Mouse (Mus musculus): ENCODE results near the gene Ceacam18.

Ceacam18 gene

DNA sequence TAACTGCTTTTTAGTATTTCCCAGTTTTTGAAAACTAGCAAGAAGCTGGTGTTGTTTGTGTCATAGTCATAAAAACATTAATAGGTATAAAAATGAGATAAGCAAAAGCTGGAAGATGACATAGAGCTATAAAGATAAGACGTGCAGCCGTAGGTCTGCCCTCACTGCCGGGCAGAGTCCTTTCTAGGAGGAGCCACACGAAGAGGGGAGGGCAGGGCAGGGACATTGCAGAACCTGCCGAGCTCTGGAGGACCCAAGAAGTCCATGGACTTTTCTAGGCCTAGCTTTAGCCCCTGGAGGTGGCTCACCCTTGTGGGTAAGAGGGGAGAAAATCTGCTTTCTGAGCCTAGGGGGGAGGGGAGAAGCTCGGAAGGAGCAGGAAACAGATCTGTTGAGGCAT is at the start of gene Ceacam18:
Gene Ceacam18 (plus strand): TSS at position 208 of the 400 bp plus-strand sequence.
- no peak for DNase-seq (ENCODE audit: extremely low read depth, low read depth)

DNA sequence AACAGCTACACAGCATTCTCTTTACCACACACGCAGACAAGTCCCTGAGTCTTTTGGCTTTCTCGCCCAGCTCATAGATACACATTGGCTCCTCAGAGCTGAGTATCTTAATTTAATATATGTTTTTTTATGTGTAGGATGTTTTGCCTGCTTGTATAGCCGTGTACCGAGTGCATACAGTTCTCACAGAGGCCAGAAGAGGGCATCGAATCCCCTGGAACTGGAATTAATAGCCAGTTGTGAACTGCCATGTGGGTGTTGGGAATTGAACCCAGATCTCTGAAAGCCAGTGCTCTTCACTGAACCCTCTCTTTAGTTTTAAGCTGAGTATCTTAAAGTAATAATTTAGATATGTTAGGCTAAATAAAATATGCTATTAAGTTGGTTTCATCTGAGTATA is 49.7 kb upstream of the Ceacam18 start:
- DNase-seq (ENCODE audit: extremely low read depth, low read depth), result no peak

DNA sequence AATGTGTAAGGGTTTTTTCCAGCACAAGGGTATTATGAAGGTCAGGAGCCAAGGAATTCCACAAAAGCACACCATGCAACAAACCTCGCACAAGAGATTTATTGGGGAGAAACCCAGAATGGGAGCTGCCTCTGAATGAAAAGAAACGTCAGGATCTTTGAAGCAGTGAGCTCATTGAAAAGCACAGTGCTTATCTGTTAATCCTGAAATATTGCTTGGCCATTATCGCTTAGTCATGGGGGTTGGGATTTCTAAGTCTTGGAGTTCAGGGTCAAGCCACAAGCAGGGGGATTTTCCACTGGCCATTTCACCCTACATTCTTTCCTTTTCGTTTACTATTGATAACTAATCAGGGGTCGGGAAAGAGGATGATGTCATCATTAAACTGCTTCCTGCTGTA is 32.6 kb upstream of the Ceacam18 start:
- DNase-seq (ENCODE audit: extremely low read depth, low read depth), result no peak

DNA sequence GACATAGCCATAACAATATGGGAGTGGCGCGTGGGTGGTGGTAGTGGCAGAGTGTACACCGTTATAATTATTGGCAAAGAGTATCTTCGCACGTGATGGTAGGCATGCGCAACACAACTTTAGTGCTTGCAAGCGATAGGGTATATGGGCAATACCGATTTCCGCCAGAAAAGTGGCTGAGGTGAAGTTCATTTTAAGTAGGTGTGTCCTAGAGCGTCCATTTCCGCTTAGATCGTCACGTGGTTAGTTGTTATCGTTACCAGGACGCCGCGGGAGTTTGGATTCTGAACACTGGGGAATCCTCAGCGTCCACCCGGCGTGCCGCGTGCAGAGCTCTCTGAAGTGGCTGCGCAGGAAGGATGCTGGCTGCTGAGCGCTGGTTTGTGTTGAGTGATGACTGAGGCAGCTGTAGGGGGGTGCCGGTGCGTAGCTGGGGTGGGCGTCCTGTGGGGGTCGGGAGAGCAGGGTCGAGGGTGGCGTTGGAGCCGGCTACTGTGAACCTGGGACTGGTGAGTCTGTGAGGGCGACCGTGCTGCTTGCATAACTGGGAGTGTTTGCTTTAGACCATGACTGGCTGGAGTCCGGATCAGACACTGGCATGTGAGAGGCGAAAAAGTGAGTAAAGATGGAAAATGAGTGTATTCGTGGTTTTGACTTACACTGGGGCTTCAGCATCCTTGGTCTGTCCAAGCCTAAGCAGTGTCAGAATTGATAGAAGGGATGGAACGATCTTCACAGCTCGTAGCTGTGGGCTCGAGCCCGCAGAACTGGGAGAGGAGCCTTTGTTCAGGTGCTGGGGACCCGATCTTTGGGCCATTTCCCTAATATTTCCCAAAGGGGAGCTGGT is 27.4 kb upstream of the Ceacam18 start, which contains the start of gene Zfp819:
Gene Zfp819 (plus strand): TSS at position 274 of the 847 bp plus-strand sequence.
- no peak for DNase-seq (ENCODE audit: extremely low read depth, low read depth)

DNA sequence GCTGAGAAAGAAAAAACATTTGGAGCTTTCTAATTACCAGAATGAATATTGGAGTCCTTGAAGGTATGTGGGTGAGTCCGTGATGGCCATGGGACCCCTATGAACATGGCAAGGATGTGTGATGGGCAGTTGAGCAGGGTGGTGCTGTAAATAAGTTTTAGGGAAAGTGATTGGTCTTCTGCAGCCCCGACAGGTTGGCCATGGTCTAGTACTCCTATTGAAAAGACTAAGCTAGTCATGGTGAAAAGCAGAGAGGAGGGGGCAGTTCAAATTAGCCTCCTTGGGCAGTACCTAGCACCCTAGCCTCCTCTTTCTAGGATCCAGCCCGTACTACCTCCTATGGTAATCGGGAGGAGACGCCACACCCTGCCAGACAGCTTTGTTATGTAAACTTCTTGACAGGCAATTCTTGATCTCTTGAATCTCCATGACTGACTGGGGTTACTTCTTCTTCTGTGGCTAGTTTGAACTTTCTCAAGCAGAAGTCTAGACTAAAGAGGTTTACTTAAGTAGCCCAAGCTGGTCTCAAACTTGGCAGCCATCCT is 26.7 kb upstream of the Ceacam18 start:
- no peak for DNase-seq (ENCODE audit: extremely low read depth, low read depth)

DNA sequence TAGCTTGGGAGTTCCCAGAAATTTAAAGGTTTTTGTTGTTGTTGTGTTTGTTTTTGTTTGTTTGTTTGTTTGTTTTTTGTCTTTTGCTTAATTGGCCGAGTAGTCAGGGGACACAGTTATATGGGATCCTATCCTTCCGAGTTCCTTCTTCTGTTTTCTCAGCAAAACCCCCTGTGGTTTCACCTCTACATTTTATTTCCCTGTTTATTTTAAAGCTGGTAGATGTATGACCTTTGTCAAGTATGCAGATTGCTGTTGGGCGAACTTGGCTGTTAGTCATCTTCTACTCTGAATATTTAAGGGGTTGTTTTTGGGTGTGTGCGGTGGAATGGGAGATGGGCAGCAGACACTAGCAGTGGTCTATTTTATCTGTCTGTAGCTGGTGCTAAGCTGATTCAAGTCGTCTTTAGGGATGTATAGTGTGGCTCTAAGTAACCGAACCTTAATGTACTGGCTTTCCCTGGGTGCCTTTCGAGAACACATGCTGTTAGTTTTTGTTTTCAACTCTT is 26.1 kb upstream of the Ceacam18 start:
- DNase-seq (ENCODE audit: extremely low read depth, low read depth), result no peak

DNA sequence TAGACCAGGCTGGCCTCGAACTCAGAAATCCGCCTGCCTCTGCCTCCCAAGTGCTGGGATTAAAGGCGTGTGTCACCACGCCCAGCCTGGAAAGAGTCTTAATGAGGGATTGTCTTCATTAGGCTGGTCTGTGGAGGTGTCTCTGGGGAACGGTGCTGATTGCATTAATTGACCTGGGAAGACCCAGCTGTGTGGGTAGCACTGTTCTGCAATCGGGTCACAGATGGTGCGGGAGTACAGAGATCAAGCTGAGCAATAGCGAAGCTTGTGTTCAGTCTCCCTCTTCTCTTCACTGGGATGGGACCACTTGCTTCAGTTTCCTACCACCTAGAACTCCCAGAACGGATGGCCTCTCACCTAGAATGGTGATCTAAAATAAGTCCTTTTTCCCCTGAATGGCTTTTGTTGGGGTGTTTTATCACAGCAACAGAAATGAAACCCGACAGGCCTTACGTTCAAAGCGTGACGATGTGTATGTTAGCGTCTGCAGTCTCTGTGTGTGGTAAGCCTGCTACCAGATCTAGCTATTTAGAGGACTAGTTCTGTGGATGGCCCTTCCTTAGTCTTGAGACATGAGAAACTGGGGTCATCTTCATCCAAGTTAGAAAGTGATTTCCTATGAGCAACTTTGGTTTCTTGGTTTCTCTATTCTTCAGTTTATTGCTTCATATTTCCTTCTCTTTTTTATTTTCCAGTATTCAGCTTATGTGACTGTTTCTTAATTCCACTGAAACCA is 20.5 kb upstream of the Ceacam18 start:
- DNase-seq (ENCODE audit: extremely low read depth, low read depth), result no peak

DNA sequence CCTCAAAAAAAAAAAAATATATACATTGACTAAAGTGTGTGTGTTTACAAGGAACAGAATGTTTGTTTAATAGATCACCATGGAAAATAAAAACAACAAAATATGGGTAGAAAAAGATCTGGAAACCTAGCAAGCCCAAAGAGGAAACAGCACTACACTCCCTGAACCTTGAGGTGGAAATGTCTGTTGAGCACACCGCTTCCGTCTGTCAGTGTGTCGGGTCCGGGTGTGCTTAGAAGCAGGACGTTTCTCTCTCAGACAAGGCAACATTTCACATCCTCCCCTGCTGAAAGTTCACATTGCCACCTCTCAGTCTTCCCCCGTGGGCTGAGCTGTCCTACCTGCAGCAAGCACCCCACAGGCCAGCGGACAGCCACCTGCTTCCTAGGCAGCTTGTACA is 11.6 kb upstream of the Ceacam18 start:
- DNase-seq (ENCODE audit: extremely low read depth, low read depth), result no peak

DNA sequence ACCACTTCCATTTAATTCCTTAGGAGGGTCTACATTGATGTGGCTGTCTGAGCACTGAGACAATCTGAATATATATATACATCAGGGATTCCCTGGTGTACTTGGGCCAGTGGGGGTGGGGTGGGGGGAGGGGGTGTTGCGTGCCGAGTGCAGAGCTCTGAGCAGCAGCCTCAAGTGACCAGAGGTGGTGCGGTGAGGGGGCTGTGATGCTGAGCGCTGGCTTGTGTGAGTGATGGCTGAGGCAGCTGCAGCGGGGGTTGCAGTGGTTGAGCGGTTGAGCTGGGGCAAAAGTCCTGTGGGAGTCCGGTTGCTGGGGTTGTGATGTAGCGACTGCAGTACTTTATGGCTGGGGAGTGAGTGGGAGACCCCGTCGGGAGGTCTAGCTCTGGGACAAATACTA is 10.7 kb upstream of the Ceacam18 start:
- no peak for DNase-seq (ENCODE audit: extremely low read depth, low read depth)

DNA sequence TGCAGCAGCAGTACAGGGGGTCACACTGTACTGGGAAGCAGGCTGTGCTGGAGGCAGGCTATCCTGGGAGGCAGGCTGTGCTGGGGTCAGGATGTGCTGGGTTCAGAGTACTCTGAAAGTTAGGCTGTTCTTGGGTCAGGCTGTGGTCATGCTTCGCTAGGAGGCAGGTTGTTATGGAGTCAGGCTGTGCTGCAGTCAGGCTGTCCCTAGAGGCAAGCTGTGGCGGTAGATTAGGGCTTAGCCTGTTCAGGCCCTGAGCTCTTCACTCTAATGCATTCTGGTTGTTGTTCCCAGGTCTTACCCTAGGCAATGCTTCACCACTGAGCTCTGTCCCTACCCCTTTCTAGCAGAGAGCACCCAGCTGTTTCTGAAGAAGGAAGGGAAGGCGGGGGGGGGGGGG is 9.4 kb upstream of the Ceacam18 start:
- no peak for DNase-seq (ENCODE audit: extremely low read depth, low read depth)

DNA sequence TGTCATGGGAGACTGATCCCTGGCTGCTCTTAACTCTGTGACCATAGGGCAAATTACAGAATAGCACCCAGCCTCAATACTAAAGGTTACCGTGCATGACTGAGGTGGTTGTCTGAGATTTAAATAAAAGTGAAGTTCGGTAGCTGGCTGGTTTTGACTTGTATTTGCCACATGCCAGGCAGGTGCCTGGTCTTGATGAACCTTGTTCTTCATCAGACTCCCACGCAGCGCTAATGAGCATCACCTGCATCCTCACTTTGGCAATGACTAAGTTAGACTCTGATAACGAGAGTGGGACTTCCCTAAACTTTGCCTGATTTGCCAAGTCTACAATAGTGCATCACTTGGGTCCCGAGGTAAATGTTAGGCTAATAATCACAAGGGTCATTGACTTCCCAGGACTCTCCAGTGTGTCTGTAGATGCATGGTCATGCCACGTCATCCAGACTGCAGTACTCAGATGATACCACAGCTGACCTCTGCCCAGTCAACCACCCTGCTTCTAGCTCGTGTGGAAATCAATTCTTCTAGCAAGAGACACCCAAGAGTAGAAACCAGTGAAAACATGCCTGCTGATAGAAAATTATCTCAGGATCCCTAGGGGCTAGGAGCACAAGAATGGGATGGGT is 8.6 kb upstream of the Ceacam18 start:
- DNase-seq (ENCODE audit: extremely low read depth, low read depth), result no peak

DNA sequence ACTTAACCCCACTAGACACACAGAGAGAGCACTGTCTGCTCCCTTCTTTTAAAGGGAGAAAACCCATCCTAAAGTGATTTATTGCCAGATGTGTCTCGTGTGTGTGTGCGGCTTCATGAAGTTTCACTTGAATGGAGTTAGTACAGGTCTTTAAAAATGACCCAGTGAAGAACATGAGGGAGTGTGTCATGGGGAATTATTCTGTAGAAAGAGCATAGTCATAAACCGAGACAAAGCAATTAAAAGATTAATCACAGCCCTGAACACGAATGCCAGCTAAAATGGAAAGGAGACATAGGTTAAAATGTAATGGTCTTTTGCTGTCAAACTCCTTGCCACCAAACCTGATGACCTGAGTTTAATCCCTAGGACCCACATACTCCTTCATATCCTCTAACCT is 567 bp upstream of the Ceacam18 start:
- DNase-seq (ENCODE audit: extremely low read depth, low read depth), result no peak

DNA sequence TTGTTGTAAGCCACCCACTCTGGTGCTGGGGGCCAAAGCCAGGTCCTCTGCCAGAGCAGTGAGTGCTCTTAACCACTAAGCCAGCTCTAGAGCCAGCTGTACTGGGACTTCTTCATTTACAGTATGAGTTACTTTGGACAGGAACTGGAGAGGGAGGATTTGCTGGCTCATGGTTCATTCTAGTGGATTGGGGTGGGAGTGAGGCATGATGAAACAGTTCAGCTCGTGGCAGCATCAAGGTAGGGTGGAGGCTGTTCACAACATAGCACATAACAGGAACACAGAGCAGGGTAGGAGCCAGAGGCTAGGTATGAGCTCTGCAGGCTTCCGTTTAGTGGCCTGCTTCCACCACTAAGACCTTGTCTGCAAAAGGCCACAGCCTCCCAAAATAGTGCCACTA is 1.7 kb downstream of the Ceacam18 start:
- no peak for DNase-seq (ENCODE audit: extremely low read depth, low read depth)

DNA sequence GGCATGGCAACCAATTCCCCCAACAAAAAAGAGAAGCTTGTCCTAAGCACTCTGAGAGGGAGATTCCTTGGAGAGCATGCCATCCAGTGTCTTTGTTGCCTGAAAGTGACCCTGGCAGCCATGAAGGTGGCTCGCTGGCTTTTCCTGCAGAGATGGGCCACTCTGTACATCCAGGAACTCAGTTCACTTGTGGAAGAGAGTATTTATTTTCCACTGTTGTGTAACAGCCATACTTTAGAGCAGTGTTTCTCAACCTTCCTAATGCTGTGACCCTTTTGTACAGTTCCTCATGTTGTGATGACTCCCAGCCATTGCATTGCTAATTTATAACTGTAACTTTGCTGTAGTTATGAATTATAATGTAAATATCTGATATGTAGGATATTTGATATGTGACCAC is 2.6 kb downstream of the Ceacam18 start:
- no peak for DNase-seq (ENCODE audit: extremely low read depth, low read depth)

DNA sequence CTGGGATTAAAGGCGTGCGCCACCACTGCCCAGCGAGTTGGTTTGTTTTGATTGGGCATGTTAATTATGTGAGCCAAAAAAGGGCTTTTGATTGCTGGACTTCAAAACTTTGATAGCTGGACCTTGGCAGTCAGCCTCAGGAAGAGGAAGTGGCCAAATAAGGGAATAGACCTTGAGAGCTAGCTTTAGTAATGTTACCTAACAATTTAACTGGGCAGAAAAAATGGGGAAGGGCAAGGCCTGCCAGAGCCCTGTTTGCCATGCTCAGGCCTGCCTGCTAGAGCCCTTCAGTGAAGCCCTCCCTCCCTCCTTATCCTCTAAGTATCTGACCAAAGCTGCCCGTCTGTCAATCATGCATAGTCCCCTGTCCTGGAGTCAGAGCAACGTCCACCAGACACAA is 8.1 kb downstream of the Ceacam18 start:
- DNase-seq (ENCODE audit: extremely low read depth, low read depth), result no peak

DNA sequence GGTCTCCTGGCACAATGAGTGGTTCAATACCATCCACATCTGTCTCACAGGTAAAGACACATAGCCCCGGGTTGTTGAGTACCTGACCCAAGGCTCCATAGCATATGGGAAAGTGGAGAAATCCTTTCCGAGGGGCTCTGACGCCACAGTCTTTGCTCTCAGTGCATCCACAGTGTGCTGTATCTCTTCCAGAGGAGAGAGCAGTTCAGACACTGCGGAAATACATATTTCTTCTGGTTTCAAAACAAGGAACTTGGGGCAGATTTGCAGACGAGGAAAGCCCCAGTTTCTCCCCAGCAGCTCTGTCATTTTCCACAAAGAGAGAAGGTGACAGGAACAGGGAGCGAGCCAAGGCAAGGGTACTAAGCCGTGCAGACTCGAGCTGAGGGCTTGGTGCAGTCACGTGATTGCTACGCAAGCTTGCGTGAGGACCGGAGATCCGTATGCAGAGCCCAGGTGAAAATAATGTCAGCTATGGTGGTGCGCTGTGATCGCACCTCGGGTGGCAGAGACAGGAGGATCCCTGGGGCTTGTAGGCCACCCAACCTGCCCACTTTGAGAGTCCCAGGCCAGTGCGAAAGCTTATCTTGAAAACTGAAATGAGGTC is 8.6 kb downstream of the Ceacam18 start:
- DNase-seq (ENCODE audit: extremely low read depth, low read depth), result no peak

DNA sequence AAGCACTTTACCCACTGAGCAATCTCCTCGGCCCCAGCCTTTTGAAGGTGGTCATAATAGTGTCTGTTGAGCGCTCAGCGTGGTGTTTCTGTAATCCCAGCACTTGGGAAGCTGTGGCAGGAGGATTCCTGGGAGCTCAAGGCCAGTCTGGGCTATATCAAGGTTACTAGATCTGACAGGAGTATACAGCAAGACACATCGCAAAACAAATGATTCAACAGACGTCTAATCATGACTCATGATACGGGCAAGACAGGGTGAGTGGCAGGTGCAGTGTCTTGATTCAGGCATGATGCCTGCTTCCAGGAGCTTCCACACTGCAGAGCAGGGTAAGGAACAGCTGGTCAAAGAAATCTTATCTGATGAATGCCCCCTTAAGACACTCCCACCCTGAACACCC is 18.2 kb downstream of the Ceacam18 start:
- no peak for DNase-seq (ENCODE audit: extremely low read depth, low read depth)

DNA sequence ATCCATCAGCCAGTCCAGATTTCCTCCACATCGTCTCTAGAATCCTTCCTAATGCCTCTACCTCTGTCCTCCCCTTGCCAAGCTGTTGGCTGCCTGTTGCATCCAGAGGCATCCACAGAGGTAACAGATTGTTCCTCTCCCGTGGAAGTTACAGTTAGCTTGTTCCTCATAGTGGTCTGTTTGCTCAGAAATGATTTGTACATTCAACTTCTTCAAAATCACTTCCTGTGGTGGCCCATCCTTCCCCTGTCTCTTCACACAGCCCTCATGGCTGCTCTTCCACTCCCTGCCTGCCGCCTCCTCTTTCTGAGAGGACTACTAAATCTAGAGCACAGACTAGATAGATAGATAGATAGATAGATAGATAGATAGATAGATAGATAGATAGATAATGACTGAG is 20.0 kb downstream of the Ceacam18 start:
- no peak for DNase-seq (ENCODE audit: extremely low read depth, low read depth)

DNA sequence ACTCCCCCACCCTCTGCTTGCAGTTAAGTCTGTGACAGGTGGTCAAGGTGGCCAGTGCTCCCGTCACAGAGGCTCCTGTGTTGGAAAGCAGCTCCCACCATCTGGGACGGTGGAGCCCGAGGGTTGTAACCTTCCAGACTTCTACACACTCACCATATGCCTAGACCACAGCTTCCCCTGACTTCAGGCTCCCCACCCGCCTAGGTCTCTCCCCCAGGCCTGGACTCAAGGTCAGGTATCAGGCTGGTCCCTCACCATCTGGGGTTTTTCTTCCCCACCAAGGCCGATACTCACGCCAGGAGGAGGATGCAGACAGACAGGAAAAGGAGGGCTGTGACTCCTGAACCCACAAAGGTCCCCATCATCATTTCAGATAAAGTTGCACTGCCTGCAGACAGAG is 21.7 kb downstream of the Ceacam18 start:
- DNase-seq (ENCODE audit: extremely low read depth, low read depth), result no peak

DNA sequence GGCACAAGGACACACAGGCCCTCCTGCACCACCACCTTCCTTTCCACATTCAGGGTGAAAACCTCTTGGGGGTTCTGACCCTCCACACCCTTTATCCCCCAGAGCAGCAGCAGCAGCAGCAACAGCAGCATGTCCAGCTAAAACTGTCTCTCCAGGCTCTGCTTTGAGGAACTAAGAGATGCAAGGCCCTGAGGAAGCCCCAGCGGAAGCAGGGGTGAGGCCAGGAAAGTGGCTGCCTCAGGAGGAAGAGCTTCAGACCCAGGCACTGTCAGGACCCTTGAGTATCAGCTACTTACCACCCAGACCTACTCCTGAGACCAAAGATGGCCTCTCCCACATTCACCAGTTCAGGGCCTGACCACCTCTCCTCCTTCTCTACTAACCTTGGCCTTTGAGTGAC is 25.5 kb downstream of the Ceacam18 start, which contains the start of gene Siglece:
Gene Siglece (minus strand): TSS at position 160 of the 400 bp plus-strand sequence.
- no peak for DNase-seq (ENCODE audit: extremely low read depth, low read depth)

DNA sequence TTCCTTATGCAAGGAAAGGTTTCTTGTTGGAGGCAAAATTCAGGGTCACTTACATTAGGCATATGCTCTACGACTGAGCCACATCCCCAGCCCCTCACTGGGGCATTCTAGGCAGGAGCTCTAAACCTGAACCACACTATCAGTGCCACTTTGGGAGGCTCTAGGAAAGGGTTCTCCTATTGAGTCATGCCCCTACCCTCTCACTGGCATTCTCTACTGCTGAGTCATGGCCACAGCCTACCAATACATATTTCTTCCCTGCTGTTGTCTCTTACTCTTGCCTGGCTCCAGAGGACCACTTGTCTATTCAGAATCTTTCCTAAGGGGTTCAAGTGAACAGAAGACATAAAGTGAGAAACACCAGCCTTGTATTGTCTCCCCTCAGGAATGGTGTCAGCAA is 28.3 kb downstream of the Ceacam18 start:
- DNase-seq (ENCODE audit: extremely low read depth, low read depth), result no peak

All from MEL-GATA-1-ER (cell line).